Mouse (Mus musculus) cerebellum, adult 2 months (tissue): ENCODE results near the gene Hapln3.

Experiments used
- CTCF ChIP-seq: fragments of 200-500 bp; IDR thresholded peaks from 2 replicates; pipeline ENCODE4 v1.5.1; 2011; ENCODE audit warnings: low read depth, mild to moderate bottlenecking, control low read depth, low read length, moderate library complexity, borderline replicate concordance; ENCODE audit not compliant: insufficient read depth
- POLR2A ChIP-seq: fragments of 200-500 bp; IDR thresholded peaks from 2 replicates; pipeline ENCODE4 v1.6.1; 2011; ENCODE audit warnings: low read length, control low read depth, borderline replicate concordance; ENCODE audit not compliant: insufficient read depth

DNA sequence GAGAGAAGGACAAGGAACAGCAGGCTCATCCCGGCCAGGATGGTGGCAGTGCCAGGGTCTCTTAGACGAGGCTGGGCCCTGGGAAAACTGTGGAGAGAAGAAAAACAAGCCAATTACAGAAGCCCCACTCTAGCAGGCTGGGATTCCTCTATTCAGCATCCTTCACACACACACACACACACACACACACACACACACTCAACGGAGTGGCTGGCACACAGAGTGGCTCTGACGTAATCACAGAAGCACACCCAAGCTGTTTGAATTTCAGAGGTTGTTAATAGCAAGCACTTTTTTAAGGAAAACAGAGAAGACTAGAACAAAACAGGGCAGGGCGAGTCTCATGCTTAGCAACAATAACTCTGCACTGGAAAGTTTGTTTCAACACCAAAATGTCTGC, 7.4 kb downstream of the Hapln3 start:
- TF ChIP-seq POLR2A (no peak), CTCF (no peak)
